ENCODE assay signal across 9 mouse cellular contexts in the genomic region with DNA sequence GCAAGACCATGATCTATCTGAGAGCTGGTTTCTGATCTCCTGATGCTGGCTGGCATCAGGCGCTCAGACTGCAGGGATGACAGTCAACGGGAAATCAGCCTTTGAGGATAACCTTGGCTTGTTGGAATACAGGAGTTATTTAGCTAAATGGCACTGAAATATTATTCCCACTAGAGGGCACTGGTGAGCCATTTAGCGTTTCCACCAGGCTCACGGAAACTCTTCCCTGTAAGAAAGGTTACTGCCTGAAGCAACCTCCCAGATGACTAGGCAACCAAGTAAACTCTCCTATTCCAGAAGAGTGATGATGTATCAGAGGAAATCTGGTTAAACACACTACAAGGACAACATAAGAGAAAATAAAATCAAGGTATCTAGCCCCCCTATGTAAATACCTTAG. TPM values are rescaled to one million over a fixed set of nuclear protein-coding genes. Genes with fewer than 3 reads are reported as not detected.
DNase-seq lines count a peak whose midpoint lies in the region; ATAC-seq and TF ChIP-seq lines count a peak whose summit lies in the region.
"Had no signal": no experiment of that assay in that cellular context is flagged by ENCODE, and none has a peak within 500 bp of the region (broad histone marks: within the 10 kb centered on the region; RNA-seq: fewer than 3 reads in every experiment).

No protein-coding gene starts in this region.

- no peak overlapping the region for H3K9ac ChIP-seq in forebrain, embryonic 15.5 days (replicated peaks)
- H3K9ac ChIP-seq in intestine, postnatal 0 days (ENCODE audit: low read depth, low read length), result no peak overlapping the region
- H3K9ac ChIP-seq: heart, embryonic 15.5 days had no signal

- no peak overlapping the region for H3K27ac ChIP-seq in forebrain, embryonic 15.5 days (replicated peaks)
- no peak overlapping the region for H3K27ac ChIP-seq in intestine, postnatal 0 days (ENCODE audit: low read depth, low read length)
- H3K27ac ChIP-seq: heart, embryonic 15.5 days had no signal

- 0 out of 2 replicates have a peak, but pooled peaks have one; percentile 26 for ATAC-seq in forebrain, embryonic 15.5 days (replicated peaks)
- 0 out of 2 replicates have a peak, but pooled peaks have one; percentile 31 for ATAC-seq in intestine, postnatal 0 days

- WGBS in forebrain, embryonic 15.5 days, result 2% methylated on average over 4 of the region's 4 CpGs
- WGBS in intestine, postnatal 0 days, result under 1% methylated on average over 4 of the region's 4 CpGs

- no peak for TF ChIP-seq POLR2A in brain, embryonic 14.5 days (IDR thresholded peaks at IDR 0.05; ENCODE audit: borderline replicate concordance, extremely low read depth, insufficient read depth, insufficient read length, poor library complexity, severe bottlenecking)

- H3K9me3 ChIP-seq in forebrain, embryonic 15.5 days, result no peaks in the 10 kb centered on the region
- no peaks in the 10 kb centered on the region for H3K9me3 ChIP-seq in intestine, postnatal 0 days (ENCODE audit: control insufficient read depth)
- H3K9me3 ChIP-seq: heart, embryonic 15.5 days had no signal

- peak; percentile 77; the same call in 1 of the 2 replicates for TF ChIP-seq CTCF in brain, embryonic 14.5 days (IDR thresholded peaks at IDR 0.05; ENCODE audit: borderline replicate concordance, extremely low read depth, insufficient read depth, insufficient read length)
- TF ChIP-seq CTCF in intestine, postnatal 0 days (IDR thresholded peaks at IDR 0.05; ENCODE audit: low read depth), result peak; percentile 98

- H3K4me1 ChIP-seq in forebrain, embryonic 15.5 days, result peaks cover 23% of the 10 kb centered on the region
- no peaks in the 10 kb centered on the region for H3K4me1 ChIP-seq in intestine, postnatal 0 days (replicated peaks; ENCODE audit: control insufficient read depth, insufficient read depth, low read length)

- H3K36me3 ChIP-seq in forebrain, embryonic 15.5 days, result no peaks in the 10 kb centered on the region
- H3K36me3 ChIP-seq in intestine, postnatal 0 days (ENCODE audit: control insufficient read depth, insufficient read depth), result no peaks in the 10 kb centered on the region
- H3K36me3 ChIP-seq: heart, embryonic 15.5 days had no signal

- no peaks in the 10 kb centered on the region for H3K27me3 ChIP-seq in forebrain, embryonic 15.5 days
- no peaks in the 10 kb centered on the region for H3K27me3 ChIP-seq in intestine, postnatal 0 days (replicated peaks; ENCODE audit: control insufficient read depth, insufficient read depth, low read length)
- H3K27me3 ChIP-seq: heart, embryonic 15.5 days had no signal

- no peak overlapping the region for H3K4me3 ChIP-seq in forebrain, embryonic 15.5 days
- no peak overlapping the region for H3K4me3 ChIP-seq in intestine, postnatal 0 days (ENCODE audit: low read depth, low read length)
- H3K4me3 ChIP-seq: heart, embryonic 15.5 days had no signal

- DNase-seq in 3T3-L1 (ENCODE audit: low read depth, low spot score), result peak; percentile 97
- peak; percentile 68 to 77 for DNase-seq in CD8-positive naive resting alpha-beta T cell, adult 2 months (ENCODE audit: low read depth in 2 of 2, low spot score in 2 of 2)
- DNase-seq in brain, embryonic 14.5 days (ENCODE audit: low read depth), result peak; percentile 95
- peak; percentile 77 to 89 for DNase-seq in left cerebral cortex, postnatal 25 days (ENCODE audit: low spot score in 2 of 2)
- DNase-seq in naive thymus-derived CD4-positive, alpha-beta T cell, adult 2 months (ENCODE audit: low read depth), result peak; percentile 94
- peak; percentile 82 for DNase-seq in thymus, postnatal 14 days

- intact Hi-C loops in left cerebral cortex, postnatal 25 days (cut with DNase I), result loop anchor here (1.0 to 5.0 kb wide), 3 partner anchors 92 to 302 kb away; no protein-coding TSS in a partner anchor

- H3K4me2 ChIP-seq in forebrain, embryonic 15.5 days (replicated peaks), result no peak overlapping the region
- H3K4me2 ChIP-seq in intestine, postnatal 0 days (replicated peaks; ENCODE audit: low read depth), result no peak overlapping the region
- H3K4me2 ChIP-seq: heart, embryonic 15.5 days had no signal

RNA-seq across cellular contexts. Expression of a gene that starts 25.8 kb away (rescaled TPM):
- 89.6 and 106 TPM in 2 replicates for polyA plus RNA-seq in brain, embryonic 14.5 days (2012; rRNA removed)
- polyA plus RNA-seq in forebrain, embryonic 15.5 days (2015; fragmentation: Nextera tagmentation; extraction: Ambion mirVana), result 315 and 320 TPM in 2 replicates
- 321 and 331 TPM in 2 replicates for polyA plus RNA-seq in intestine, postnatal 0 days (2015; fragmentation: Nextera tagmentation; extraction: Ambion mirVana)
- 100 to 1,000 TPM; 115 to 138 TPM for total RNA-seq in left cerebral cortex, postnatal 25 days (2021)

RNA-seq across cellular contexts. Expression of a gene that starts 43.1 kb away (rescaled TPM):
- polyA plus RNA-seq in brain, embryonic 14.5 days (2012; rRNA removed), result 68.2 and 117 TPM in 2 replicates
- 175 and 187 TPM in 2 replicates for polyA plus RNA-seq in forebrain, embryonic 15.5 days (2015; fragmentation: Nextera tagmentation; extraction: Ambion mirVana)
- 33.9 and 40.0 TPM in 2 replicates for polyA plus RNA-seq in intestine, postnatal 0 days (2015; fragmentation: Nextera tagmentation; extraction: Ambion mirVana)
- total RNA-seq in left cerebral cortex, postnatal 25 days (2021), result 10 to 100 TPM; 87.6 to 88.7 TPM
